Mouse (Mus musculus) E14TG2a.4 (cell line): Measurements from ENCODE around the gene Fam3c.
"Not testable (repeated sequence)": the region's sequence is repeated elsewhere in the genome, so short reads cannot be mapped to it uniquely, and the experiment has no call there.

Experiments used
- H3K27me3 ChIP-seq: 2 replicates; pipeline ENCODE4 v1.6.1; 2014; ENCODE audit warnings: low read length, control low read depth; ENCODE audit not compliant: insufficient read depth
- H3K36me3 ChIP-seq: 2 replicates; pipeline ENCODE4 v1.6.1; 2014; ENCODE audit warnings: low read length, control low read depth; ENCODE audit not compliant: insufficient read depth
- H3K4me1 ChIP-seq: replicated peaks from 2 replicates; pipeline ENCODE4 v1.6.1; 2014; ENCODE audit warnings: low read depth, low read length, control low read depth
- H3K4me3 ChIP-seq: replicated peaks from 2 replicates; pipeline ENCODE4 v1.5.1; 2014; ENCODE audit warnings: mild to moderate bottlenecking, low read length
- H3K9me3 ChIP-seq: 2 replicates; pipeline ENCODE4 v1.6.1; 2014; ENCODE audit warnings: low read length, control low read depth
- CTCF ChIP-seq: conservative IDR thresholded peaks from 2 replicates; pipeline ENCODE4 v1.5.1; 2014; ENCODE audit warnings: low read length
- NANOG ChIP-seq: IDR thresholded peaks from 2 replicates; pipeline ENCODE4 v1.6.1; 2014; ENCODE audit warnings: borderline replicate concordance, low read length, mixed read lengths
- POU5F1 ChIP-seq: IDR thresholded peaks from 2 replicates; pipeline ENCODE4 v1.6.1; 2014; ENCODE audit warnings: low read length, borderline replicate concordance

The Fam3c gene

DNA sequence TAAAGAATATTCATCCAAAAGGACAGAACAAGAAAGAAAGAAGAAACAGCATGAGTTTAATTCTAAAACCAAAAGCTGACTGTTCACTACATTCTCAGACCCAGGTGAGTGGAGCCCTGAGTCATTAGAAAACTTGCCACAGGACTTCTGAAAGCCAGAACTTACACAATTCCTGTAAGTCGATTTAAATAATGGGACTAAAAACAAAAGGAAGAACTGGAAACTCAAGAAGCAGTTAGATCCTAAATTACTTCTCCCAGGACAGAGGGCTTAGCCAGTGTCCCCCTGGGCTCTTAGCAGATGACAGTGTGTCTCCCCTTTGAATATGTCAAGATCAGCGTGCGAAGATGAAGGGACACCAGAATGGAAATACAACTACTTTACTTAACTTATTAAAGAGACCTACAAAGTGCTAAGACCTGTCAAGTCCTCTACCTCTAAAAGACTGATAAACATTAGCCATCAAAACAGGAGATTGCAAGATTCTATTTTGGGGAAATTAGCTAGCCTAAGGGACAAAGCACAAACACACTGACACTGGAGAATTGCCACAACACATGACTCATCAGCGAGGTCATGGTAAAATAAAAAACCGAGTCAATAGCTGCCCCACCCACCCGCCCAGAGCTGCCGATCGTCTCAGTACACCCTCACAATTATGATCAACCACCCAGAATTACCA, 86.1 kb downstream of the Fam3c start:
- no peaks in the 10 kb centered on the region for H3K9me3 ChIP-seq
- H3K27me3 ChIP-seq, result no peaks in the 10 kb centered on the region
- TF ChIP-seq POU5F1 (no peak), NANOG (no peak), CTCF (no peak)
- no peaks in the 10 kb centered on the region for H3K36me3 ChIP-seq
- H3K4me3 ChIP-seq, result no peak overlapping the region
- H3K4me1 ChIP-seq, result no peaks in the 10 kb centered on the region

DNA sequence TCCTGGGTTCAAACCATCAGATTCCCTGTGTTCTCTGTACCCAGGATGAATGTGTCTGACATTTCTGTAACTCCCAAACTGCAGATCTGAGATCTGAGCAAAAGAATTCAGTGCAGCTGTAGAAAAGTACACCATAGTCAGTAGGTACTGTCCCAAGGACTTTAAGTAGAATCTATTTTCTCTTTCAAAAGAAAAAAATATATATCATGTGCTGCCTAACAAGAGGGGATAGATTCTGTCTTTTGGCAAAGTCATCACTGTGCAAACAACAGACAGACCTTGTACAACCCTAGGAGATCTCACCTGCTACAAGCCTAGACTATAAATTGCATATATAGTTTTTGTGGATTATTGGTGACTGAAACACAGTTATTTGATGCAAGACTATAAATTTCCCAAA, 87.4 kb downstream of the Fam3c start:
- TF ChIP-seq NANOG (no peak), CTCF (no peak), POU5F1 (no peak)
- Histone ChIP-seq H3K4me3 (no peak overlapping the region), H3K36me3 (no peaks in the 10 kb centered on the region), H3K4me1 (no peaks in the 10 kb centered on the region), H3K9me3 (no peaks in the 10 kb centered on the region), H3K27me3 (no peaks in the 10 kb centered on the region)

DNA sequence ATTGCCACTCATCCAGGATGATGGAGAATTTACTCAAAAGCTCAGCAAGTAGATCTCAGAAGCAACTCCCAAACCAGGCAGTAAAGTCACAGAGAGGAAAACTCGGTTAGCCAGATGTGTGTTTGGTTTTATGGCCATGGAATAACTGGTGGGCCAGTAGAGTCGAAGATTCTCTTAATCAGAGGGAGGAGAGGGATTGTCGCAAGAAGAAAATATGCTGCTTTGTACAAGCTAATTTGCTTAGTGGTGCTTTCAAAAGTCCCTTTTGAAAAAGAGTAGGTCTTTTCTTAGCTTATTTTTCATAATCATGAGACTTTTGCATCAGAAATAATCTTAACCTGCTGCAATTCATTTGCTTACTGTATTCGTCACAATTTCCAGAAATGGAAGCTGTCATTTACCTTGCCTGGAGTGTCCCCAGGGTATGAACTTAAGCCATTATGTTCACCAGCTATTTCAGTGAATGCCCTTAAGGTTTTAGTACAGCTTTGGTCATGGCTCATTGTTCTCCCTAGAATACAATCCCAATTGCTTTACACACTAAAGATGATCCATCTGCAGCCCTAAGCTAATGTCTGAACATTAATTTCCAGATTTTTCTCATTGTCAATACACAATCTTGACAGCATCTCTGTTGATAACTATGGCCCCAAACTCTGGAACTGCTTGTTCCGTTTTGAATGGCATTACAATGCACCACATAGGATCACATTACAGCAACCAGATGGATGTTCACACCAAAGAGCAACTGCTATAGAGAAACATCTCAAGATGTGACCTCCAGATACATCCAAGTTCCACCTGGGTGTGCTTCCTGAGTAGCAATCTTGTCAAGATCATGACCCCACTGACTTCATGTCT, 88.0 kb downstream of the Fam3c start:
- H3K4me3 ChIP-seq, result no peak overlapping the region
- TF ChIP-seq POU5F1 (no peak), CTCF (no peak), NANOG (no peak)

DNA sequence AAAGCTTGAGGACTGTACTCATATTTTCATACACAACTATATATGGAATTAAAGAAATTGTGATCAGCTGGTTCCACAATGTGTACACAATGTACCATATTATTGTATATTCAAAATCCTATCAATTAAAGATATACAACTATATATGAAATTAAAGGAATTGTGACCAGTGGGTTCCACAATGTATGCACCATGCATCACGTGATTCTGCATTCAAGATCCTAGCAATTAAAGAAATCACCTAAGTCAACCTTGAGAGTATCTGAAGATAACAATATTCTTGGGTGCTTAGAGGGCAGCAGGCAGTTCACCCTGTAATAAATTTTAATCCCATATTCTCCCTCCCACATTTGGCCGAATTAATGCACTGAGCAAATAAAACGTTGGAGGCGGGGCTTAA, 90.0 kb downstream of the Fam3c start:
- no peaks in the 10 kb centered on the region for H3K4me1 ChIP-seq
- no peak overlapping the region for H3K4me3 ChIP-seq
- H3K9me3 ChIP-seq, result no peaks in the 10 kb centered on the region
- H3K36me3 ChIP-seq, result no peaks in the 10 kb centered on the region
- H3K27me3 ChIP-seq, result no peaks in the 10 kb centered on the region
- TF ChIP-seq POU5F1 (no peak), NANOG (no peak), CTCF (no peak)

More for the DNA sequence above, 88.0 kb downstream of the Fam3c start:
- no peaks in the 10 kb centered on the region for H3K9me3 ChIP-seq
- no peaks in the 10 kb centered on the region for H3K36me3 ChIP-seq
- no peaks in the 10 kb centered on the region for H3K27me3 ChIP-seq
- H3K4me1 ChIP-seq, result no peaks in the 10 kb centered on the region

DNA sequence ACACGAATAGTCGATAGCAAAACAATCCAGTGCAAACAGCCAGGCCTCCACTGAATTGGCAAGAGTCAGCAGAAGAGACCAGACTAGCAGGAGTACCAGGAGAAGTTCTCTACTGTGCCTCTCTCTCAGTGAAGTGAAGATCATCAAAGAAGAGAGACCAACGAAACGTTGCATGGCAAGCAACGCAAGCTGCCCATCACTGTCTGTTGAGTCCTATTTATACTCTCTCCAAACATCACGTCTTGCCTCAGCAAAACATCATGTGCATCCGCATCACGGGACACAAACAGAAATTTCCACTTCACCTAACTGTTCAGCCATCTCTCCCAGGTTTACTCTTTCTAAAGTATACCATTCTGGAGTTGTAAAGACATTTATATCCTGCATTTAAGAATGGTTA, 91.9 kb downstream of the Fam3c start:
- not testable (repeated sequence) for H3K4me3 ChIP-seq, H3K27me3 ChIP-seq, H3K36me3 ChIP-seq, H3K4me1 ChIP-seq, H3K9me3 ChIP-seq

DNA sequence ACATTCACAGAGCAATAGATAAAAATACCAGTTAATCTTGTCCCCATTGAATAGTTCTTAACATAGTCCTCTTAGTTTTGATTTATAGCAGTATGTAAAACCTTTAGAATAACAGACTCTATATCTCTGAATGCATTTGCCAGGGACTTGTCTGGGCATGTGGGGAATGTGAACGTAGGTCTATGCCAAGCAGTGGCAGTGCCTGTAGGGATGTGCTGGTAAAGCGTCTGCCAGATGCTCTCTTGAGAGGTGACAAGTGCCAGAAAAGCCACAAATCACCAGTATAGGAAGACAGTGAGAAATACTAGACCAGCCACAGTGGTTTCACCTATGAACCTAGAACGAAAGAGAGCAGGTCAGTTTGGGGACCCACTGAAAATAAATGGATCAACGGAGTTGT, 93.5 kb downstream of the Fam3c start:
- Histone ChIP-seq H3K9me3 (no peaks in the 10 kb centered on the region), H3K4me1 (no peaks in the 10 kb centered on the region), H3K27me3 (no peaks in the 10 kb centered on the region), H3K4me3 (no peak overlapping the region), H3K36me3 (no peaks in the 10 kb centered on the region)
- TF ChIP-seq POU5F1 (no peak), NANOG (no peak), CTCF (no peak)

DNA sequence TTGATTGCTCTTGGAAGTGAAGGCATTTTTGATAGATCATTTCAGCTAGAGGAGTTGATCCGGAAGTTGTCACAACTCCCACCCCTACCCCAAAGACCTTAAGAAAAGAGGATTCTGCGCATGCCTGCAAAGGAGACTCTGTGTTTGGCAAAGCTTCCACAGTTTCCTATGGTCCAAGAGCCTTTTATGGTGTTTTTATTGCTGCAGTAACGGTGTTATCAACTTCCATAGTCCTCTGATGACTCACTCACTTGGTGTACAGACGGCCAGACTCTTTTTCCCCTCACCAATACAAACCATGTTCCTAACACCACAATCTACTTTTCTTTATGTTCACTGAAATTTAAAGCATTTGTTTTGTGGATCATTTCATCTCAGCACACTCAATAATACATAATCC, 97.3 kb downstream of the Fam3c start:
- no peaks in the 10 kb centered on the region for H3K9me3 ChIP-seq
- no peak overlapping the region for H3K4me3 ChIP-seq
- no peaks in the 10 kb centered on the region for H3K36me3 ChIP-seq
- H3K27me3 ChIP-seq, result 0 out of 2 replicates have a peak, but pooled peaks cover 3% of the 10 kb centered on the region
- TF ChIP-seq NANOG, result no peak
- TF ChIP-seq POU5F1, result no peak
- TF ChIP-seq CTCF, result no peak
- no peaks in the 10 kb centered on the region for H3K4me1 ChIP-seq
